Mouse (Mus musculus) bone marrow, adult 2 months (tissue): ENCODE results near the gene D430042O09Rik.

Experiments used
- CTCF ChIP-seq: fragments of 200-500 bp; IDR thresholded peaks from 2 replicates; pipeline ENCODE4 v1.5.1; 2011; ENCODE audit warnings: low read length, control low read depth; ENCODE audit not compliant: control insufficient read depth, insufficient read depth
- POLR2A ChIP-seq: fragments of 200-500 bp; IDR thresholded peaks from 2 replicates; pipeline ENCODE4 v1.6.1; 2011; ENCODE audit warnings: low read depth, mild to moderate bottlenecking, control low read depth, low read length, borderline replicate concordance; ENCODE audit not compliant: control insufficient read depth

- TF ChIP-seq CTCF (no peak), POLR2A (no peak)
These were observed 12.7 kb downstream of the D430042O09Rik start for GRCm38 (mm10) chr7:125720370-125720769.
